Comparison of ENCODE assay signal across 11 mouse cellular contexts in genomic region chr1:132150171-132150570, GRCm38 (mm10). TPM values are rescaled to one million over a fixed set of nuclear protein-coding genes. Genes with fewer than 3 reads are reported as not detected.
DNase-seq lines count a peak whose midpoint lies in the region; ATAC-seq and TF ChIP-seq lines count a peak whose summit lies in the region.
"Had no signal": no experiment of that assay in that cellular context is flagged by ENCODE, and none has a peak within 500 bp of the region (broad histone marks: within the 10 kb centered on the region; RNA-seq: fewer than 3 reads in every experiment).

No protein-coding gene starts in this region.

- H3K4me3 ChIP-seq in heart, embryonic 10.5 days: no peak overlapping the region
- no peak overlapping the region for H3K4me3 ChIP-seq in midbrain, embryonic 15.5 days
- no peak overlapping the region for H3K4me3 ChIP-seq in midbrain, embryonic 10.5 days
- H3K4me3 ChIP-seq in myocyte: no peak overlapping the region

- WGBS in heart, embryonic 10.5 days: 17% methylated on average over 1 of the region's 1 CpGs
- WGBS in midbrain, embryonic 15.5 days: 52% methylated on average over 1 of the region's 1 CpGs
- WGBS in midbrain, embryonic 10.5 days: 57% methylated on average over 1 of the region's 1 CpGs

- no peaks in the 10 kb centered on the region for H3K36me3 ChIP-seq in heart, embryonic 10.5 days
- no peaks in the 10 kb centered on the region for H3K36me3 ChIP-seq in midbrain, embryonic 15.5 days (replicated peaks)
- no peaks in the 10 kb centered on the region for H3K36me3 ChIP-seq in midbrain, embryonic 10.5 days
- no peaks in the 10 kb centered on the region for H3K36me3 ChIP-seq in myocyte (ENCODE audit: control insufficient read depth, insufficient read depth)

- no peak overlapping the region for H3K4me2 ChIP-seq in midbrain, embryonic 15.5 days
- H3K4me2 ChIP-seq in myocyte (ENCODE audit: low read depth): peak overlapping the region; percentile 63

- no peak for ATAC-seq in midbrain, embryonic 15.5 days (replicated peaks)
- ATAC-seq in erythroblast, adult 5-6 weeks (replicated peaks; ENCODE audit: low FRiP score, poor library complexity, severe bottlenecking): no peak

- H3K27ac ChIP-seq in heart, embryonic 10.5 days: peak overlapping the region; percentile 66
- no peak overlapping the region for H3K27ac ChIP-seq in midbrain, embryonic 15.5 days
- H3K27ac ChIP-seq in midbrain, embryonic 10.5 days (replicated peaks): no peak overlapping the region

- no peaks in the 10 kb centered on the region; the same call in 1 of the 2 replicates for H3K27me3 ChIP-seq in heart, embryonic 10.5 days (ENCODE audit: insufficient read depth, poor library complexity, severe bottlenecking)
- no peaks in the 10 kb centered on the region for H3K27me3 ChIP-seq in midbrain, embryonic 15.5 days (replicated peaks)
- H3K27me3 ChIP-seq in midbrain, embryonic 10.5 days (ENCODE audit: low read depth, poor library complexity, severe bottlenecking): peaks cover 35% of the 10 kb centered on the region
- no peaks in the 10 kb centered on the region for H3K27me3 ChIP-seq in myocyte (ENCODE audit: control insufficient read depth, insufficient read depth, insufficient read length)

- no peak for DNase-seq in heart, embryonic 10.5 days (ENCODE audit: low spot score)
- DNase-seq in heart, adult 11 months: no peak
- DNase-seq in midbrain, embryonic 10.5 days (ENCODE audit: low spot score): no peak
- DNase-seq in kidney, adult 8-10 months: peak; percentile 70 to 86
- DNase-seq in left cerebral cortex, adult 18-20 months (ENCODE audit: low spot score in 2 of 2): no peak
- DNase-seq: cerebellum, adult 2 months; gastrocnemius, postnatal 10 days had no signal

- H3K9me3 ChIP-seq in heart, embryonic 10.5 days: no peaks in the 10 kb centered on the region
- no peaks in the 10 kb centered on the region for H3K9me3 ChIP-seq in midbrain, embryonic 15.5 days
- H3K9me3 ChIP-seq in midbrain, embryonic 10.5 days (replicated peaks): no peaks in the 10 kb centered on the region

- H3K79me2 ChIP-seq in myocyte (ENCODE audit: control insufficient read depth, insufficient read depth): no peaks in the 10 kb centered on the region

- H3K4me1 ChIP-seq in heart, embryonic 10.5 days: peaks cover 46% of the 10 kb centered on the region
- H3K4me1 ChIP-seq in midbrain, embryonic 15.5 days: 0 out of 2 replicates have a peak, but pooled peaks cover 10% of the 10 kb centered on the region
- peaks cover 17% of the 10 kb centered on the region for H3K4me1 ChIP-seq in midbrain, embryonic 10.5 days

- no peak overlapping the region for H3ac ChIP-seq in myocyte (ENCODE audit: control insufficient read depth, insufficient read length)

- no peak for TF ChIP-seq POLR2A in myocyte (IDR thresholded peaks at IDR 0.05; ENCODE audit: insufficient read length, low read depth)

- H3K9ac ChIP-seq in midbrain, embryonic 15.5 days: peak overlapping the region; percentile 17; the same call in 1 of the 2 replicates

TF ChIP-seq in myocyte, 11 proteins besides CTCF, POLR2A, EP300 and RAD21:
- TF ChIP-seq REST (IDR thresholded peaks at IDR 0.05; ENCODE audit: insufficient read depth, insufficient read length) (no peak), E2F4 (IDR thresholded peaks at IDR 0.05; ENCODE audit: insufficient read depth) (no peak), MYOD1 (IDR thresholded peaks at IDR 0.05; ENCODE audit: control insufficient read depth in 1 of 3, insufficient read length in 2 of 3, low read depth in 2 of 3) (no peak), POLR2AphosphoS2 (IDR thresholded peaks at IDR 0.05; ENCODE audit: insufficient read length, low read depth) (no peak), USF1 (IDR thresholded peaks at IDR 0.05; ENCODE audit: low read depth) (no peak), MAX (IDR thresholded peaks at IDR 0.05; ENCODE audit: low read depth) (no peak)

RNA-seq across cellular contexts. Expression of gene Cdk18, which starts 10.7 kb away (rescaled TPM):
- polyA plus RNA-seq in heart, embryonic 10.5 days (2016; fragmentation: Nextera tagmentation; extraction: Ambion mirVana): 6.8 and 6.9 TPM in 2 replicates
- polyA plus RNA-seq in midbrain, embryonic 15.5 days (2015; fragmentation: Nextera tagmentation; extraction: Ambion mirVana): 1.1 and 1.5 TPM in 2 replicates
- 0.68 and 0.72 TPM in 2 replicates for polyA plus RNA-seq in midbrain, embryonic 10.5 days (2016; fragmentation: Nextera tagmentation; extraction: Ambion mirVana)
- polyA plus RNA-seq in myocyte (2012; fragmentation: generic; extraction: Trizol): 33.9 TPM
- 10 to 100 TPM; 30.5 to 36.1 TPM for total RNA-seq in left cerebral cortex, adult 18-20 months (2021)
- total RNA-seq in erythroblast, adult 5-6 weeks (2015; ENCODE audit: low replicate concordance): not detected in 2 replicates
- total RNA-seq in erythroblast, adult 5-6 weeks (2017; ENCODE audit: low replicate concordance): 0.28 TPM in 1 of 2 replicates, not detected in the other
- total RNA-seq: megakaryocyte, adult 5-6 weeks had no signal

RNA-seq across cellular contexts. Expression of gene Lemd1, which starts 41.1 kb away (rescaled TPM):
- 0.12 and 0.49 TPM in 2 replicates for polyA plus RNA-seq in heart, embryonic 10.5 days (2016; fragmentation: Nextera tagmentation; extraction: Ambion mirVana)
- polyA plus RNA-seq in midbrain, embryonic 15.5 days (2015; fragmentation: Nextera tagmentation; extraction: Ambion mirVana): 14.9 and 19.8 TPM in 2 replicates
- polyA plus RNA-seq in midbrain, embryonic 10.5 days (2016; fragmentation: Nextera tagmentation; extraction: Ambion mirVana): 6.2 and 8.4 TPM in 2 replicates
- 0.49 TPM for polyA plus RNA-seq in myocyte (2012; fragmentation: generic; extraction: Trizol)
- 1 to 10 TPM; 4.8 to 7.6 TPM for total RNA-seq in left cerebral cortex, adult 18-20 months (2021)
- total RNA-seq in erythroblast, adult 5-6 weeks (2015; ENCODE audit: low replicate concordance): not detected in 2 replicates
- total RNA-seq in erythroblast, adult 5-6 weeks (2017; ENCODE audit: low replicate concordance): not detected in 2 replicates
- total RNA-seq: gastrocnemius, postnatal 10 days; megakaryocyte, adult 5-6 weeks had no signal

RNA-seq across cellular contexts. Expression of gene AC124108.1, which starts 41.1 kb away (rescaled TPM):
- 0.05 TPM in 1 of 2 replicates, not detected in the other for polyA plus RNA-seq in heart, embryonic 10.5 days (2016; fragmentation: Nextera tagmentation; extraction: Ambion mirVana)
- 3.7 and 3.8 TPM in 2 replicates for polyA plus RNA-seq in midbrain, embryonic 15.5 days (2015; fragmentation: Nextera tagmentation; extraction: Ambion mirVana)
- polyA plus RNA-seq in midbrain, embryonic 10.5 days (2016; fragmentation: Nextera tagmentation; extraction: Ambion mirVana): 2.3 and 4.0 TPM in 2 replicates
- polyA plus RNA-seq in myocyte (2012; fragmentation: generic; extraction: Trizol): 0.82 TPM
- total RNA-seq in left cerebral cortex, adult 18-20 months (2021): 1 to 10 TPM; 3.4 to 5.2 TPM
- total RNA-seq in erythroblast, adult 5-6 weeks (2015; ENCODE audit: low replicate concordance): not detected in 2 replicates
- not detected in 2 replicates for total RNA-seq in erythroblast, adult 5-6 weeks (2017; ENCODE audit: low replicate concordance)
- total RNA-seq: megakaryocyte, adult 5-6 weeks had no signal

Comparison
In these comparisons a context has a peak if more than half of its experiments do, and no peak if none do; other contexts are left out.
1. DNase-seq: peak in kidney, adult 8-10 months (2 of 2); none in heart, embryonic 10.5 days (single experiment), heart, adult 11 months (single experiment), midbrain, embryonic 10.5 days (single experiment) and left cerebral cortex, adult 18-20 months (0 of 2).